Mouse (Mus musculus): Measurements from ENCODE around the gene Klhl23. TPM values are rescaled to one million over a fixed set of nuclear protein-coding genes. Genes with fewer than 3 reads are reported as not detected.

Klhl23 gene
- polyA plus RNA-seq, 1 experiment, result 7.0 TPM

DNA sequence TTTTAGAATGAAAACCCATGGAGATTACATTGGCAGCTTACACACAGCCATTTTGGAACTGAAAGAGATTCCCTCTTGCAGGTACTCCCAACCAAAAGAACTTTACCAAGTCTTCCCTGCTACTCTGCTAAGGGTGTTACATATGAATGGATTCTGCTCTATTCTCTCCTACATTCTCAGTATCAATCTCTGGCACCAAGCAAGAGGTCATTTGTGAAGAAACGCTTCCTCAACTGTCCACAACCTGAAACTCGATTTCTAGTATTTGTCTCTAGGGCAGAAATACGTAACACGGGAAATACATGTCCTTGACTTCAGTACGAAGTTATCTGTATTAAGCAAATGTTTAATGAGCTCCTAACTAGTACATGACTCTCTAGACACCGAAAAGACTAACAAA lies 62.8 kb downstream of the Klhl23 start:
- Histone ChIP-seq H3K4me3 (ENCODE audit: low read depth, low read length) (peak overlapping the region; percentile 98), H3K36me3 (ENCODE audit: control insufficient read depth, insufficient read depth, low read length, poor library complexity, severe bottlenecking) (peaks cover 18% of the 10 kb centered on the region), H3K27ac (ENCODE audit: insufficient read depth, low read length) (peak overlapping the region; percentile 81), H3K9me3 (replicated peaks; ENCODE audit: control insufficient read depth, insufficient read depth, low read length, poor library complexity, severe bottlenecking) (no peaks in the 10 kb centered on the region), H3K9ac (ENCODE audit: low read depth, poor library complexity, severe bottlenecking) (peak overlapping the region; percentile 96), H3K4me1 (ENCODE audit: control insufficient read depth, insufficient read depth, low read length) (no peaks in the 10 kb centered on the region), H3K27me3 (ENCODE audit: control insufficient read depth, insufficient read depth, low read length, poor library complexity, severe bottlenecking) (no peaks in the 10 kb centered on the region)
- TF ChIP-seq EP300 (IDR thresholded peaks at IDR 0.05; ENCODE audit: insufficient read depth, low read depth, low read length) (no peak), POLR2A (IDR thresholded peaks at IDR 0.05; ENCODE audit: insufficient read depth, low read length) (no peak), CTCF (IDR thresholded peaks at IDR 0.05; ENCODE audit: low read depth, low read length) (no peak)

- Histone ChIP-seq H3K4me3 (ENCODE audit: low read depth, low read length) (peak overlapping the region; percentile 98), H3K9me3 (replicated peaks; ENCODE audit: control insufficient read depth, insufficient read depth, low read length, poor library complexity, severe bottlenecking) (no peaks in the 10 kb centered on the region), H3K9ac (ENCODE audit: low read depth, poor library complexity, severe bottlenecking) (peak overlapping the region; percentile 96), H3K27ac (ENCODE audit: insufficient read depth, low read length) (peak overlapping the region; percentile 45; the same call in 1 of the 2 replicates), H3K4me1 (ENCODE audit: control insufficient read depth, insufficient read depth, low read length) (no peaks in the 10 kb centered on the region), H3K36me3 (ENCODE audit: control insufficient read depth, insufficient read depth, low read length, poor library complexity, severe bottlenecking) (peaks cover 13% of the 10 kb centered on the region), H3K27me3 (ENCODE audit: control insufficient read depth, insufficient read depth, low read length, poor library complexity, severe bottlenecking) (no peaks in the 10 kb centered on the region)
- TF ChIP-seq EP300 (IDR thresholded peaks at IDR 0.05; ENCODE audit: insufficient read depth, low read depth, low read length), result no peak
- no peak for TF ChIP-seq CTCF (IDR thresholded peaks at IDR 0.05; ENCODE audit: low read depth, low read length)
- no peak for TF ChIP-seq POLR2A (IDR thresholded peaks at IDR 0.05; ENCODE audit: insufficient read depth, low read length)
These were observed 63.3 kb downstream of the Klhl23 start for GRCm38 (mm10) chr2:69885050-69885449.

DNA sequence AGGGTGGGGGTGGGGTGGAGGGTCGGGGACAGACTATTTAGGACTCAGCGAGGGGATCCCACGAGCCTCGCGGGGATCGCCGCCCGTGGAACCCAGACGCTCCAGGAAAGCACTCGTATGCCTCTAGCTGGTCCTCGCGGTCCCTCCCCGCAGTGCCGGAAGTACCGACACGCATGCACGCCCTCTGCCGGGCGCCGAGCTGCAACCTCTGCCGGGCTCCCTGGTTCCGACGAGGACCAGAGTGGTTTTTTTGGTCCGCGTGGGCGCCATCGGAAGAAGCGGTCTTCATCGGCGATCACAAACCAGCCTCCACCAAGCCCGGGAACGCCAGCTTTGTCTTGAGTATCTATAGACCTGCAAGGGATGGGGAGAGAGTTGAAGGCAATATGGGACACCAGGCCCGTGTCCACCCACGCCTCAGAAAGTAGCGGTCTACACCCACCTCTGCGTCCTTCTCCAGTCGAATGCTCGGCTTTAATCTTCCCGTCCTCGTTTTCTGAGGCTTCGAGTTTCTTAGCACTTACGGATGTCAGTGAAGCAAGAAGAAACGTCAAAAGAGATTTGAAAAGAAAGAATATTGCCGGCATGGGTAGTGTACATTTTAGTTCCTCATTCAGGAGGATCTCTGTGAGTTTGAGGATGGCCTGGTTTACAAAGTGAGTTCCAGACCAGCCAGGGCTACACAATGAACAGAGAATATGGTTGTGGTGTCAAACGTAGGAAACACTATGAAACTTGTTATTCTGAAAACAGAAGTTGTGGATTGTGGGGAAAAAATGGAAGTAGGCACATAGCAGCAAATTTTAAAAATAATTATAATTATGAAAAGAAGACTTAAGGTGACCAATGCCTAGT lies 63.9 kb downstream of the Klhl23 start, which contains the start of gene Mettl5:
Gene Mettl5, minus strand, starts transcription at position 165 of the 855 bp plus-strand sequence.
- Histone ChIP-seq H3K9ac (ENCODE audit: low read depth, poor library complexity, severe bottlenecking) (peak within 1 kb of the TSS; percentile 96), H3K4me3 (ENCODE audit: low read depth, low read length) (peak within 1 kb of the TSS; percentile 98), H3K36me3 (ENCODE audit: control insufficient read depth, insufficient read depth, low read length, poor library complexity, severe bottlenecking) (peaks cover 10% of the 10 kb centered on the region), H3K4me1 (ENCODE audit: control insufficient read depth, insufficient read depth, low read length) (no peaks in the 10 kb centered on the region), H3K9me3 (replicated peaks; ENCODE audit: control insufficient read depth, insufficient read depth, low read length, poor library complexity, severe bottlenecking) (no peaks in the 10 kb centered on the region), H3K27me3 (ENCODE audit: control insufficient read depth, insufficient read depth, low read length, poor library complexity, severe bottlenecking) (no peaks in the 10 kb centered on the region), H3K27ac (ENCODE audit: insufficient read depth, low read length) (peak within 1 kb of the TSS; percentile 81)
- TF ChIP-seq POLR2A (IDR thresholded peaks at IDR 0.05; ENCODE audit: insufficient read depth, low read length) (peak; percentile 76), CTCF (IDR thresholded peaks at IDR 0.05; ENCODE audit: low read depth, low read length) (peak; percentile 20), EP300 (IDR thresholded peaks at IDR 0.05; ENCODE audit: insufficient read depth, low read depth, low read length) (0 out of 2 replicates have a peak, but pooled peaks have one; percentile 45)

Other genes starting within 250 kb of the Klhl23 start
- gene Lrp2, start 235.9 kb upstream of the Klhl23 start, polyA plus RNA-seq (2011; ENCODE audit: insufficient read depth, insufficient read length, low read depth, missing spikeins), result 92.6 and 92.9 TPM in 2 replicates
- gene Bbs5, start 174.8 kb upstream of the Klhl23 start, polyA plus RNA-seq (2011; ENCODE audit: insufficient read depth, insufficient read length, low read depth, missing spikeins), result 15.9 and 17.7 TPM in 2 replicates
- gene Klhl41, start 151.8 kb upstream of the Klhl23 start, polyA plus RNA-seq (2011; ENCODE audit: insufficient read depth, insufficient read length, low read depth, missing spikeins), result not detected in 2 replicates
- gene Fastkd1, start 108.4 kb upstream of the Klhl23 start, polyA plus RNA-seq (2011; ENCODE audit: insufficient read depth, insufficient read length, low read depth, missing spikeins), result 23.1 and 27.9 TPM in 2 replicates
- 165 and 179 TPM in 2 replicates for gene Ppig, start 99.4 kb upstream of the Klhl23 start, polyA plus RNA-seq (2011; ENCODE audit: insufficient read depth, insufficient read length, low read depth, missing spikeins)
- gene Ccdc173, start 32.4 kb upstream of the Klhl23 start, polyA plus RNA-seq (2011; ENCODE audit: insufficient read depth, insufficient read length, low read depth, missing spikeins), result 3.7 and 6.1 TPM in 2 replicates
- gene Phospho2, start 32.3 kb upstream of the Klhl23 start, polyA plus RNA-seq (2011; ENCODE audit: insufficient read depth, insufficient read length, low read depth, missing spikeins), result 10.2 and 11.2 TPM in 2 replicates
- 393 and 460 TPM in 2 replicates for gene Ssb, start 39.6 kb downstream of the Klhl23 start, polyA plus RNA-seq (2011; ENCODE audit: insufficient read depth, insufficient read length, low read depth, missing spikeins)
- gene Mettl5, start 63.7 kb downstream of the Klhl23 start, polyA plus RNA-seq (2011; ENCODE audit: insufficient read depth, insufficient read length, low read depth, missing spikeins), result 53.2 and 54.5 TPM in 2 replicates
- gene Ubr3, start 75.3 kb downstream of the Klhl23 start, polyA plus RNA-seq (2011; ENCODE audit: insufficient read depth, insufficient read length, low read depth, missing spikeins), result 59.0 and 65.6 TPM in 2 replicates
- not detected in 2 replicates for gene Myo3b, start 217.2 kb downstream of the Klhl23 start, polyA plus RNA-seq (2011; ENCODE audit: insufficient read depth, insufficient read length, low read depth, missing spikeins)